Mouse (Mus musculus): Measurements from ENCODE around the gene Gm49486. TPM values are rescaled to one million over a fixed set of nuclear protein-coding genes. Genes with fewer than 3 reads are reported as not detected.

The Gm49486 gene
- polyA plus RNA-seq (2015; fragmentation: Nextera tagmentation; extraction: Ambion mirVana), result 1.0 and 1.4 TPM in 2 replicates

GRCm38 (mm10) chr15:79229058-79229821 lies at the start of gene Gm49486, which contains the start of gene Pick1:
TSS of gene Gm49486 (plus strand) at chr15:79229391.
TSS of gene Pick1 (plus strand) at chr15:79229173.
- Histone ChIP-seq H3K27ac (replicated peaks) (peak within 1 kb of the TSS; percentile 98), H3K4me2 (peak within 1 kb of the TSS; percentile 69), H3K36me3 (0 out of 2 replicates have a peak, but pooled peaks cover 6% of the 10 kb centered on the region), H3K27me3 (no peaks in the 10 kb centered on the region), H3K9ac (peak within 1 kb of the TSS; percentile 65), H3K9me3 (no peaks in the 10 kb centered on the region), H3K4me1 (replicated peaks) (peaks cover 22% of the 10 kb centered on the region), H3K4me3 (peak within 1 kb of the TSS; percentile 63)
- WGBS, result under 1% methylated on average over 51 of the region's 51 CpGs
- peak; percentile 93 for ATAC-seq (ENCODE audit: low FRiP score, low read depth)

DNA sequence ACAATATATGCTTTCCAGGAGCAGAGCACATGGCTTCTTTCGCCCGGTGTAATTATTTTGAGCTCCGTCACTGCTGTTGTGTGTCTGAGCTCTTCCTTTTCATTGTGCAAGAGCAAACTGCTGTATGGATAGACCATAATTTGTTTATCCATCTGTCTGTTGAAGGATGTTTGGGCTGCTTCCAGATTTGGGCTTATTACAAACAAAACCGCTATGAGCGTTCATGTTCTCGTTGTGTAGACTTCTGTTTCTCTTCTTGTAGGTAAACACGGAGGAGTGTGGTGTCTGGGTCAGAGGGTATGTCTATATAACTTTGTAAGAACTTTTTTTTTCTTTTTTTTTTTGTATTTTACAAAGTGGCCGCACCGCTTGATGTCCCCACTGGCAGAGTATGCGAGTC lies 44.0 kb upstream of the Gm49486 start:
- Histone ChIP-seq H3K4me2 (no peak overlapping the region), H3K4me1 (replicated peaks) (no peaks in the 10 kb centered on the region), H3K27ac (replicated peaks) (no peak overlapping the region), H3K9me3 (no peaks in the 10 kb centered on the region), H3K36me3 (no peaks in the 10 kb centered on the region), H3K4me3 (no peak overlapping the region), H3K9ac (no peak overlapping the region), H3K27me3 (no peaks in the 10 kb centered on the region)
- 76% methylated on average over 10 of the region's 10 CpGs for WGBS
- no peak for ATAC-seq (ENCODE audit: low FRiP score, low read depth)

DNA sequence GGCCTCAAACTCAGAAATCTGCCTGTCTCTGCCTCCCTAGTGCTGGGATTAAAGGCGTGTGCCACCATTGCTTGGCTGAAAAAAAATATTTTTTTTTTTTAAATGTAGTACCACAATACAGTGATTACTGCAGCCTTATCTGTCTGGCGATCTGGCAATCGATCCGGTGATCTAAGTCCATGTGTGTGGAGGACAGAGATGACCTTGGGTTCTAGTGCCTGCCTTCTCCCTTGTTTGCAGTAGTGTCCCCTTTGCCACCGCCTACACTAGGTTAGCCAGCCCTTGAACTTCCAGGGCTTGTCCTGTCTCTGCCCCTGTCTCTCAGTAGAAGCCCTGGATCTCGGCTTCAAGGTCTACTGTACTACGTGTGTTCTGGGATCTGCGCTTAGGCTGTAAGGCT lies 41.4 kb upstream of the Gm49486 start:
- Histone ChIP-seq H3K9ac (no peak overlapping the region), H3K36me3 (no peaks in the 10 kb centered on the region), H3K27me3 (no peaks in the 10 kb centered on the region), H3K9me3 (no peaks in the 10 kb centered on the region), H3K27ac (replicated peaks) (no peak overlapping the region), H3K4me1 (replicated peaks) (peaks cover 7% of the 10 kb centered on the region), H3K4me2 (no peak overlapping the region), H3K4me3 (no peak overlapping the region)
- no peak for ATAC-seq (ENCODE audit: low FRiP score, low read depth)
- 92% methylated on average over 8 of the region's 8 CpGs for WGBS

GRCm38 (mm10) chr15:79191426-79191825 lies 37.8 kb upstream of the Gm49486 start:
- Histone ChIP-seq H3K36me3 (no peaks in the 10 kb centered on the region), H3K27ac (replicated peaks) (no peak overlapping the region), H3K4me2 (no peak overlapping the region), H3K4me3 (no peak overlapping the region), H3K4me1 (replicated peaks) (peaks cover 22% of the 10 kb centered on the region), H3K9me3 (no peaks in the 10 kb centered on the region), H3K27me3 (no peaks in the 10 kb centered on the region), H3K9ac (no peak overlapping the region)
- WGBS, result 97% methylated on average over 2 of the region's 2 CpGs
- ATAC-seq (ENCODE audit: low FRiP score, low read depth), result no peak

DNA sequence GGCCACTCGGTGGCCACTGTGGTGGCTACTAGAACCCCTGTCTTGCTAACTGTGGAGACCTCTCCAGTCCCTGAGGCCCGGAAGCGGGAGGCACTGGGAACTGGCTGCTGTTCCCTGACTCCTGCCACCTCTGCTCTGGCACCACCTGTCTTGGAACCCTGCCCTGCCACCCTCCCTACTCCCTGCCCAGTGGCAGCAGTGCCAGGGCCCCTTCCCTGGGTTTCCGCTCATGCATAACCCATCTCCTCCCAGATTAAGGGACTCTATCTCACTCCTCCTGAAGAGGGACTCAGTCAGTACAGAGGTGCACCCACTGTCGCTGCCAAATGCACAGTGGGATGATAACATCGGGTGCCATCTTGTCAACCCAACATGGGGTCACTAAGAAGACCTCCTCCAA lies 36.7 kb upstream of the Gm49486 start:
- WGBS, result 73% methylated on average over 6 of the region's 6 CpGs
- peak; percentile 16; the same call in 1 of the 2 replicates for ATAC-seq (ENCODE audit: low FRiP score, low read depth)
- Histone ChIP-seq H3K27ac (replicated peaks) (peak overlapping the region; percentile 85), H3K4me3 (no peak overlapping the region), H3K36me3 (no peaks in the 10 kb centered on the region), H3K4me2 (peak overlapping the region; percentile 34; the same call in 1 of the 2 replicates), H3K9me3 (no peaks in the 10 kb centered on the region), H3K4me1 (replicated peaks) (peaks cover 22% of the 10 kb centered on the region), H3K27me3 (no peaks in the 10 kb centered on the region), H3K9ac (no peak overlapping the region)

DNA sequence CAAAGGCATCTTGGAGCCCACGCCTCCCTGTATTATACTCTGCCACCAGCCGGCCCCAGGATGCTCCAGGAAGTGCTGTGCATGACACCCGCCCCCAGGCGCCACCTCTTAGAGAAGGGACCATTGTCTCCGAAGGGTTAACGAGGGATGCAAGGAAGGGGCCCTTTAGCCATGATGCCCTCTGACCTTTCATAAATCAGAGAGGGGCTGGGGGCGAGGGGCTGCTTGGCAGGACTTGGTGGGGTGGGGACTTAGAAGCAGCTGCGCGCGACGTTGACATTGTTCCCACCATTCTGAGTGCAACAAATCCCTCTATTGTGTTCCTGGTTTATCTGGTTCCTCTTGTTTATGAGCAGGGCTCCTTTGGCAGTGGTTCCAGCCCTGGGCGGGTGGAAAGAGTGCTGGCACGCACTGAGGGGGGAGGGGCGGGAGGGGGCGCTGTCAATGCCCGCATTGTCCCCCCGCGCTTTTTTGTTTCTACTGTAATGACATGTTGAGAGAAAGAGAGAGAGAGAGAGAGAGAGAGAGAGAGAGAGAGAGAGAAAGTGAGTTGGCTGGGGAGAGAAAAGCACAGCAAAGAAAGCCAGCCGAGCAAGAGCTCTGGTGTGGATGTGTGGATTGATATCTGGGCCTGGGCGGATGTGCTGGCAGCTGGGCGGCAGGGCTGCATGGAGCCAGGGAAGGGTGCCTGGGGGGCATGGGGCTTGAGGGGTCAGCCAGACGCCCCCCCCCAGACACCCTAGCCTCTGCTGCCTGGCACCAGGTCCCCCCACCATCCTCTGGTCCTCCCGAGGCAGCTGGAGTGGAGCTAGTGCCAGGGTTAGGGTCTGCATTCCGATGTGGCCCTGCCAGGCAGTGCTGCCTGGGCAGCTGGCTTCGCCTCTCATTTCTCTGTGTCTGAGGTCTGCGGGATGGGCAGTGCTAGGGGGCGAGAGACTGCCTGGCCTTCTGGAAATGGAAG lies 36.0 kb upstream of the Gm49486 start:
- WGBS, result 17% methylated on average over 27 of the region's 27 CpGs
- Histone ChIP-seq H3K4me2 (peak overlapping the region; percentile 34), H3K9me3 (no peaks in the 10 kb centered on the region), H3K36me3 (no peaks in the 10 kb centered on the region), H3K4me1 (replicated peaks) (peaks cover 22% of the 10 kb centered on the region), H3K27ac (replicated peaks) (peak overlapping the region; percentile 85), H3K4me3 (no peak overlapping the region), H3K9ac (no peak overlapping the region), H3K27me3 (no peaks in the 10 kb centered on the region)
- ATAC-seq (ENCODE audit: low FRiP score, low read depth), result peak; percentile 86

DNA sequence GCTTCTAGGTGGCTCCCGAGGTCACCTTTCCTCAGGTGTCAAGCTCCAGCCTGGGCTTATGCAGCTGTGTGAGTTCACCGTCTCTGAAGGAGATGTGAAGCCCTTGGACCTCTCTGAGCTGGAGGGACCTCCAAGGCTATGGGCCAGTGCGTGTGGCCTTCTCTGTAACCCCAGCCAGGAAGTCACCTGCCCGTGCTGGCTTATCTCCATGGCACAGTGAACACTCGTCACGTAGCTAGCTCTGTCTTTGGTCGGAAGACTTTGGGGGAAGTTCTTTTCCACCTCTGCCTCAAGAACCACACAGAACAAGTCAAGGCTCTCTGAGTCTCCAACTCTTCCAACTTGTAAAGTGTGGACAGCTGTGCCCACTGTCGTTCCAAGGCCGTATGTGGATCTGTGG lies 35.1 kb upstream of the Gm49486 start:
- Histone ChIP-seq H3K27ac (replicated peaks) (peak overlapping the region; percentile 85), H3K4me1 (replicated peaks) (peaks cover 22% of the 10 kb centered on the region), H3K27me3 (no peaks in the 10 kb centered on the region), H3K36me3 (no peaks in the 10 kb centered on the region), H3K9me3 (no peaks in the 10 kb centered on the region), H3K4me2 (no peak overlapping the region), H3K9ac (no peak overlapping the region), H3K4me3 (no peak overlapping the region)
- ATAC-seq (ENCODE audit: low FRiP score, low read depth), result no peak
- WGBS, result 80% methylated on average over 9 of the region's 9 CpGs

DNA sequence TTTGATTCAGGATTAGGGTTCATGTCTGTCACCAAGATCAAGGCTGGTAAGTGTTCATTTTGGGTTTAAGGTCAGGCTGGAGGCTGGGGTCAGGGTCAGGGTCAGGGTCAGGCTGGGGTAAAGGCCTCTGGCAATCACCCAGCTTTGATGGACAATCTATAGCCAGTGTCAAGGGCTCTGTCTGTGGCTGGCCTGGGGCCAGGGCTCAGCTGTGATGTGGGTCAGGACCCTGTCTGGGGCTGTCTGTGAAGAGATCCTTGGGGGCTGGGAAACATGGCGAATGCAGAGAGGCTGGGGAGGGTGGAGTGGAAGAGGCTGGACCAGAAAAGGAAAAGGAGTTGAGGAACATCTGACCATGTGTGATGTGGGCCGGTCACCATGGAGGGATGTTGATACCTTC lies 34.2 kb upstream of the Gm49486 start:
- 74% methylated on average over 2 of the region's 2 CpGs for WGBS
- no peak for ATAC-seq (ENCODE audit: low FRiP score, low read depth)
- H3K4me3 ChIP-seq, result no peak overlapping the region

DNA sequence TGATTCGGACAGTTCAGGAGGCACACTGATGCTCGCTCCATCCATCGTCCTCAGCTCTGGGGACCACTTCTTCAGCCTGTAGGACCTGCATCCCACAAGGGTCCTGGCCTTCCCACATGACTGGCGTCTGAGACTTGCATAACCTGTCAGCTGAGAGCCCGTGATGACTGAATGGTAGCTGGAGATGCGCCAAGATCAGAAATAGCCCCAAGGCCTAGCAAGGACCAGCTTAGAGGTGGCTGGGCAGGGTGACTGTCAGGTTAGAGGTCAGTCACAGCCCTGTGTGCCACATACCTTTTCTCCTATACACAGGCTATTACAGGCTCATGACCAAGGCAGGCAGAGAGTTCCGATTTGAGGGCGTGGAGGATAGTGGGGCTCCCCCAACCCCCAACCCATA lies 33.7 kb upstream of the Gm49486 start:
- Histone ChIP-seq H3K36me3 (no peaks in the 10 kb centered on the region), H3K4me2 (no peak overlapping the region), H3K4me1 (replicated peaks) (peaks cover 22% of the 10 kb centered on the region), H3K27ac (replicated peaks) (no peak overlapping the region), H3K27me3 (no peaks in the 10 kb centered on the region), H3K9ac (no peak overlapping the region), H3K9me3 (no peaks in the 10 kb centered on the region), H3K4me3 (no peak overlapping the region)
- WGBS, result 81% methylated on average over 8 of the region's 8 CpGs
- ATAC-seq (ENCODE audit: low FRiP score, low read depth), result no peak

More for the DNA sequence above, 34.2 kb upstream of the Gm49486 start:
- no peaks in the 10 kb centered on the region for H3K27me3 ChIP-seq
- no peaks in the 10 kb centered on the region for H3K9me3 ChIP-seq
- no peak overlapping the region for H3K9ac ChIP-seq
- H3K36me3 ChIP-seq, result no peaks in the 10 kb centered on the region
- peaks cover 22% of the 10 kb centered on the region for H3K4me1 ChIP-seq (replicated peaks)
- H3K4me2 ChIP-seq, result no peak overlapping the region
- H3K27ac ChIP-seq (replicated peaks), result no peak overlapping the region

DNA sequence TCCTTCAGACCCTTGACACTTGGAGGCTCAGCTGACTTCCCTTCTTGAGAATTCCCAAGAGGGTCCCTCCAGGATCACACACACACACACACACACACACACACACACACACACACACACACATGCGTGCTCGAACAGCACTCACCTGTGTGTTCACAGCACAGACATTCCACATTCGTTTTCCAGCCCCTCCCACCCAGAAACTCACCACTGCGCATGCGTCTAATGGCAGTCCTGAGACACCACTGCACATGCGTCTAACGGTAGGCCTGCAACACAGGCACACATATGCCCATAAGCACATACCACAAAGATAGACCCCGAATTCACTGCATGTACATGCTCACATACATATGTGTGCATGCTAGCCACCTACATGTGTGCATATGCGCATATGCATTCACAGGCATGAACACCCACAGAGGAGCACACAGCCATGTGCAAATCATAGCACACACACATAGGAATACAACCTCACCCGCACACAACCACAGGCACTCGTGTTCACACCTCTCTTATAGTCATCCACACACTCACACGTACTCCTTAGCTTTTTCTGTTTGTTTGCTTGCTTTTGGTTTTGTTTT lies 29.7 kb upstream of the Gm49486 start:
- Histone ChIP-seq H3K4me1 (replicated peaks) (peaks cover 17% of the 10 kb centered on the region), H3K27ac (replicated peaks) (no peak overlapping the region), H3K4me3 (no peak overlapping the region), H3K36me3 (no peaks in the 10 kb centered on the region), H3K4me2 (no peak overlapping the region), H3K9me3 (no peaks in the 10 kb centered on the region), H3K9ac (no peak overlapping the region), H3K27me3 (no peaks in the 10 kb centered on the region)
- ATAC-seq (ENCODE audit: low FRiP score, low read depth), result no peak
- WGBS, result 96% methylated on average over 12 of the region's 12 CpGs

GRCm38 (mm10) chr15:79201491-79202150 lies 27.6 kb upstream of the Gm49486 start:
- no peak overlapping the region for H3K4me3 ChIP-seq
- no peaks in the 10 kb centered on the region for H3K36me3 ChIP-seq
- peak overlapping the region; percentile 29 for H3K4me2 ChIP-seq
- ATAC-seq (ENCODE audit: low FRiP score, low read depth), result peak; percentile 72; the same call in 1 of the 2 replicates
- no peaks in the 10 kb centered on the region for H3K9me3 ChIP-seq
- H3K4me1 ChIP-seq (replicated peaks), result peaks cover 17% of the 10 kb centered on the region
- no peak overlapping the region for H3K9ac ChIP-seq
- no peaks in the 10 kb centered on the region for H3K27me3 ChIP-seq
- 8% methylated on average over 13 of the region's 13 CpGs for WGBS
- no peak overlapping the region for H3K27ac ChIP-seq (replicated peaks)

Data from hindbrain, embryonic 15.5 days (tissue).